Mouse (Mus musculus) gastrocnemius, adult 2 months (tissue): ENCODE results near the gene Emx2. TPM values are rescaled to one million over a fixed set of nuclear protein-coding genes. Genes with fewer than 3 reads are reported as not detected.

Source experiments
- DNase-seq: peaks from one replicate; pipeline ENCODE4 v3.0.0; 2022
- H3K27ac ChIP-seq: fragments of 200-600 bp; 2 replicates; pipeline ENCODE4 v1.8.1; 2022; ENCODE audit warnings: mild to moderate bottlenecking
- H3K4me3 ChIP-seq: fragments of 200-600 bp; 2 replicates; pipeline ENCODE4 v1.8.1; 2022; ENCODE audit warnings: mild to moderate bottlenecking, moderate library complexity
- CTCF ChIP-seq: fragments of 200-600 bp; IDR thresholded peaks from 2 replicates; pipeline ENCODE4 v1.8.1; 2022; ENCODE audit warnings: antibody characterized with exemption, mild to moderate bottlenecking, moderate library complexity
- intact Hi-C: fragments of 180-260 bp; cut with DNase I; formaldehyde crosslinking; loops from one replicate; pipeline ENCODE4 v1.15.1; 2025
- total RNA-seq, 2 experiments: library from RNA; stranded (reverse); gene quantifications; 2 replicates each; pipeline ENCODE4 v1.2.3; 2021

The Emx2 gene
- total RNA-seq, 2 experiments from 2014 or later: 0.89 to 1.9 TPM

- no peak for DNase-seq
- Histone ChIP-seq H3K4me3 (no peak overlapping the region), H3K27ac (no peak overlapping the region)
- intact Hi-C loops: no loop called here
- no peak for TF ChIP-seq CTCF
Observed at GRCm38 (mm10) chr19:59496832-59497231, 38.7 kb downstream of the Emx2 start.

- no peak for DNase-seq
- no peak overlapping the region for H3K27ac ChIP-seq
- H3K4me3 ChIP-seq: no peak overlapping the region
- TF ChIP-seq CTCF: no peak
- intact Hi-C loops: no loop called here
Observed at GRCm38 (mm10) chr19:59508896-59509295, 50.7 kb downstream of the Emx2 start.

GRCm38 (mm10) chr19:59513181-59513580 lies 55.0 kb downstream of the Emx2 start:
- intact Hi-C loops: no loop called here
- DNase-seq: no peak
- Histone ChIP-seq H3K4me3 (no peak overlapping the region), H3K27ac (no peak overlapping the region)
- no peak for TF ChIP-seq CTCF

Other genes starting within 250 kb of the Emx2 start
- not detected for gene Kcnk18, start 239.2 kb upstream of the Emx2 start, total RNA-seq
- under 1 TPM; 0.08 to 0.10 TPM for gene Slc18a2, start 197.5 kb upstream of the Emx2 start, total RNA-seq
- 100 to 1,000 TPM; 256 to 333 TPM for gene Rps12-ps3, start 136.1 kb upstream of the Emx2 start, total RNA-seq
- 10 to 100 TPM; 12.1 to 17.8 TPM for gene Pdzd8, start 112.6 kb upstream of the Emx2 start, total RNA-seq